Mouse (Mus musculus): ENCODE data around the gene Trpv6.

Trpv6 gene

GRCm38 (mm10) chr6:41621241-41621990 lies 14.8 kb downstream of the Trpv6 start:
- DNase-seq: no peak

GRCm38 (mm10) chr6:41620173-41620798 lies 15.9 kb downstream of the Trpv6 start:
- no peak for DNase-seq

GRCm38 (mm10) chr6:41607637-41608036 lies 28.6 kb downstream of the Trpv6 start:
- no peak for DNase-seq

- peak in 1 of 2 experiments; percentile 15 for DNase-seq
Observed at GRCm38 (mm10) chr6:41606214-41606613, 30.0 kb downstream of the Trpv6 start.

GRCm38 (mm10) chr6:41605794-41606104 lies 30.5 kb downstream of the Trpv6 start:
- no peak for DNase-seq

- peak in 1 of 2 experiments; percentile 31 for DNase-seq
Observed at GRCm38 (mm10) chr6:41605061-41605793, 31.0 kb downstream of the Trpv6 start, which contains the start of gene Ephb6. TSS of gene Ephb6 (plus strand) at chr6:41605482.

GRCm38 (mm10) chr6:41604401-41605050 lies 31.7 kb downstream of the Trpv6 start:
- peak in 1 of 2 experiments; percentile 23 for DNase-seq

GRCm38 (mm10) chr6:41582189-41582588 lies 54.0 kb downstream of the Trpv6 start:
- DNase-seq: no peak

GRCm38 (mm10) chr6:41581295-41581694 lies 54.9 kb downstream of the Trpv6 start:
- DNase-seq: no peak

GRCm38 (mm10) chr6:41577297-41577696 lies 58.9 kb downstream of the Trpv6 start:
- DNase-seq: peak in 1 of 2 experiments; percentile 3

- no peak for DNase-seq
Observed at GRCm38 (mm10) chr6:41576526-41577097, 59.6 kb downstream of the Trpv6 start.
